Mouse (Mus musculus) hindbrain, embryonic 14.5 days (tissue): ENCODE data around the gene Bax. TPM values are rescaled to one million over a fixed set of nuclear protein-coding genes. Genes with fewer than 3 reads are reported as not detected.
"Not testable (repeated sequence)": the region's sequence is repeated elsewhere in the genome, so short reads cannot be mapped to it uniquely, and the experiment has no call there.

Experiments
- ATAC-seq: fragments of 200-750 bp; cut with Nextera tagmentation; 2 replicates; pipeline ENCODE4 v1.8.0; 2017; ENCODE audit warnings: moderate number of reproducible peaks, mild to moderate bottlenecking, moderate TSS enrichment, moderate library complexity; ENCODE audit not compliant: low FRiP score
- DNase-seq: peaks from one replicate; pipeline ENCODE4 v3.0.0-alpha.2; 2015; ENCODE audit warnings: low spot score
- H3K27ac ChIP-seq: fragments of 300-500 bp; sonication (generic); 2 replicates; pipeline ENCODE4 v1.5.1; 2014; ENCODE audit warnings: mild to moderate bottlenecking, moderate library complexity
- H3K27me3 ChIP-seq: fragments of 300-500 bp; sonication (generic); 2 replicates; pipeline ENCODE4 v1.6.1; 2014; ENCODE audit warnings: mild to moderate bottlenecking, low read length, mixed read lengths; ENCODE audit not compliant: control insufficient read depth, insufficient read depth
- H3K36me3 ChIP-seq: fragments of 300-500 bp; sonication (generic); replicated peaks from 2 replicates; pipeline ENCODE4 v1.6.1; 2014; ENCODE audit not compliant: control insufficient read depth, insufficient read depth
- H3K4me1 ChIP-seq: fragments of 300-500 bp; sonication (generic); replicated peaks from 2 replicates; pipeline ENCODE4 v1.6.1; 2014; ENCODE audit warnings: antibody characterized with exemption, low read length, mixed read lengths; ENCODE audit not compliant: control insufficient read depth, insufficient read depth
- H3K4me2 ChIP-seq: fragments of 300-500 bp; sonication (generic); replicated peaks from 2 replicates; pipeline ENCODE4 v1.6.1; 2014; ENCODE audit warnings: mild to moderate bottlenecking, moderate library complexity
- H3K4me3 ChIP-seq: fragments of 300-500 bp; sonication (generic); replicated peaks from 2 replicates; pipeline ENCODE4 v1.5.1; 2014; ENCODE audit warnings: mild to moderate bottlenecking, low read length
- H3K9ac ChIP-seq: fragments of 300-500 bp; sonication (generic); 2 replicates; pipeline ENCODE4 v1.6.1; 2014
- H3K9me3 ChIP-seq: fragments of 300-500 bp; sonication (generic); 2 replicates; pipeline ENCODE4 v1.6.1; 2016; ENCODE audit warnings: low read length; ENCODE audit not compliant: control insufficient read depth
- WGBS: fragments of 180-500 bp; shearing (Covaris S2); extraction: QIAGEN DNeasy Blood & Tissue Kit; methylation state at CpG from one replicate; pipeline ENCODE4 v1.1.7; 2014; 5-methylcytosine and 5-hydroxymethylcytosine counted together
- polyA plus RNA-seq: library from polyadenylated mRNA; unstranded; fragments of >200 nt; fragmentation: Nextera tagmentation; extraction: Ambion mirVana; gene quantifications from 2 replicates; pipeline ENCODE4 v1.2.1, GENCODE M21; 2014

Bax gene
- polyA plus RNA-seq, 1 experiment from 2014 or later: 182 TPM

- 0 out of 2 replicates have a peak, but pooled peaks cover under 1% of the 10 kb centered on the region for H3K36me3 ChIP-seq
- H3K4me3 ChIP-seq: no peak within 1 kb of the TSS
- H3K27ac ChIP-seq: no peak within 1 kb of the TSS
- no peak for DNase-seq
- H3K9ac ChIP-seq: 0 out of 2 replicates have a peak within 1 kb of the TSS, but pooled peaks have one; percentile 62
- ATAC-seq: no peak
- H3K4me1 ChIP-seq: peaks cover 11% of the 10 kb centered on the region; the same call in 1 of the 2 replicates
- no peaks in the 10 kb centered on the region for H3K27me3 ChIP-seq
- 84% methylated on average over 12 of the region's 12 CpGs for WGBS
- no peaks in the 10 kb centered on the region for H3K9me3 ChIP-seq
- H3K4me2 ChIP-seq: peak within 1 kb of the TSS; percentile 71; the same call in 1 of the 2 replicates
Measured at GRCm38 (mm10) chr7:45486761-45487415, 20.2 kb upstream of the Bax start, which contains the start of gene Gm45808. Gene Gm45808 (minus strand): TSS chr7:45486811.

- H3K4me1 ChIP-seq: peaks cover 11% of the 10 kb centered on the region; the same call in 1 of the 2 replicates
- H3K9me3 ChIP-seq: no peaks in the 10 kb centered on the region
- H3K4me2 ChIP-seq: no peak overlapping the region
- no peaks in the 10 kb centered on the region for H3K27me3 ChIP-seq
- no peaks in the 10 kb centered on the region for H3K36me3 ChIP-seq
- no peak for DNase-seq
- WGBS: 92% methylated on average over 7 of the region's 7 CpGs
- H3K9ac ChIP-seq: no peak overlapping the region
- no peak for ATAC-seq
- no peak overlapping the region for H3K4me3 ChIP-seq
- no peak overlapping the region for H3K27ac ChIP-seq
Measured at GRCm38 (mm10) chr7:45486158-45486557, 19.5 kb upstream of the Bax start.

GRCm38 (mm10) chr7:45484985-45485384, 18.3 kb upstream of the Bax start:
- 98% methylated on average over 5 of the region's 5 CpGs for WGBS
- not testable (repeated sequence) for H3K9me3 ChIP-seq, H3K9ac ChIP-seq, H3K4me3 ChIP-seq, DNase-seq, H3K36me3 ChIP-seq, ATAC-seq, H3K27ac ChIP-seq, H3K4me2 ChIP-seq, H3K4me1 ChIP-seq, H3K27me3 ChIP-seq

GRCm38 (mm10) chr7:45482166-45482565, 15.5 kb upstream of the Bax start:
- H3K27ac ChIP-seq: no peak overlapping the region
- no peaks in the 10 kb centered on the region for H3K27me3 ChIP-seq
- no peaks in the 10 kb centered on the region for H3K9me3 ChIP-seq
- H3K9ac ChIP-seq: no peak overlapping the region
- H3K4me2 ChIP-seq: no peak overlapping the region
- WGBS: 91% methylated on average over 1 of the region's 1 CpGs
- no peaks in the 10 kb centered on the region for H3K4me1 ChIP-seq
- no peaks in the 10 kb centered on the region for H3K36me3 ChIP-seq
- no peak overlapping the region for H3K4me3 ChIP-seq
- ATAC-seq (no peak), DNase-seq (no peak)

- H3K9ac ChIP-seq: no peak within 1 kb of the TSS
- no peaks in the 10 kb centered on the region for H3K27me3 ChIP-seq
- WGBS: 50% methylated on average over 15 of the region's 15 CpGs
- no peak within 1 kb of the TSS for H3K4me3 ChIP-seq
- H3K4me1 ChIP-seq: no peaks in the 10 kb centered on the region
- H3K9me3 ChIP-seq: no peaks in the 10 kb centered on the region
- no peak within 1 kb of the TSS for H3K27ac ChIP-seq
- no peaks in the 10 kb centered on the region for H3K36me3 ChIP-seq
- DNase-seq: peak; percentile 67
- H3K4me2 ChIP-seq: no peak within 1 kb of the TSS
- ATAC-seq: peak; percentile 80
Measured at GRCm38 (mm10) chr7:45481374-45481927, 14.8 kb upstream of the Bax start, which contains the start of gene Tulp2. Gene Tulp2 (plus strand): TSS chr7:45481877.

- not testable (repeated sequence) for H3K27me3 ChIP-seq, H3K27ac ChIP-seq, H3K4me2 ChIP-seq, H3K36me3 ChIP-seq, H3K4me1 ChIP-seq, H3K9ac ChIP-seq, H3K4me3 ChIP-seq, ATAC-seq, H3K9me3 ChIP-seq, DNase-seq
- WGBS: 80% methylated on average over 3 of the region's 4 CpGs
Measured at GRCm38 (mm10) chr7:45480310-45480709, 13.6 kb upstream of the Bax start.

- Histone ChIP-seq H3K27ac (no peak overlapping the region), H3K27me3 (no peaks in the 10 kb centered on the region), H3K4me2 (no peak overlapping the region), H3K9me3 (no peaks in the 10 kb centered on the region), H3K9ac (no peak overlapping the region), H3K4me3 (no peak overlapping the region), H3K4me1 (no peaks in the 10 kb centered on the region), H3K36me3 (no peaks in the 10 kb centered on the region)
- DNase-seq (no peak), ATAC-seq (no peak)
- WGBS: 98% methylated on average over 7 of the region's 7 CpGs
Measured at GRCm38 (mm10) chr7:45478774-45479173, 12.1 kb upstream of the Bax start.

- Histone ChIP-seq H3K4me3 (no peak overlapping the region), H3K27ac (no peak overlapping the region), H3K9me3 (no peaks in the 10 kb centered on the region), H3K4me2 (no peak overlapping the region), H3K27me3 (no peaks in the 10 kb centered on the region), H3K4me1 (no peaks in the 10 kb centered on the region), H3K9ac (no peak overlapping the region), H3K36me3 (no peaks in the 10 kb centered on the region)
- 18% methylated on average over 3 of the region's 3 CpGs for WGBS
- ATAC-seq (no peak; the same call in 1 of the 2 replicates), DNase-seq (peak; percentile 76)
Measured at GRCm38 (mm10) chr7:45477003-45477402, 10.3 kb upstream of the Bax start.

- Histone ChIP-seq H3K27me3 (no peaks in the 10 kb centered on the region), H3K9me3 (no peaks in the 10 kb centered on the region), H3K27ac (no peak overlapping the region), H3K4me2 (no peak overlapping the region), H3K9ac (no peak overlapping the region), H3K4me1 (no peaks in the 10 kb centered on the region), H3K36me3 (no peaks in the 10 kb centered on the region), H3K4me3 (no peak overlapping the region)
- no peak for DNase-seq
- 63% methylated on average over 1 of the region's 1 CpGs for WGBS
- no peak for ATAC-seq
Measured at GRCm38 (mm10) chr7:45476453-45476852, 9.8 kb upstream of the Bax start.
